Mouse (Mus musculus) monocyte, adult 5-6 weeks (primary cell): Measurements from ENCODE around the gene Elmod3. TPM values are rescaled to one million over a fixed set of nuclear protein-coding genes. Genes with fewer than 3 reads are reported as not detected.

Experiments
- ATAC-seq: fragments of 153-309, 156-312 bp; replicated peaks from 2 replicates; pipeline ENCODE4 v1.8.0; 2017; ENCODE audit warnings: mild to moderate bottlenecking; ENCODE audit not compliant: low TSS enrichment, insufficient number of reproducible peaks, severe bottlenecking, poor library complexity, low FRiP score
- total RNA-seq: library from RNA; stranded (forward); fragments of 200-1000, 200-491, 200-594 nt; gene quantifications from 3 replicates; pipeline ENCODE4 v1.2.3, GENCODE M21; 2017

Elmod3 gene
- total RNA-seq, 1 experiment from 2014 or later = 8.0 TPM

- ATAC-seq = no peak
These were observed 14.1 kb downstream of the Elmod3 start for GRCm38 (mm10) chr6:72584154-72584553.

GRCm38 (mm10) chr6:72583211-72583839 is 14.9 kb downstream of the Elmod3 start:
- ATAC-seq = no peak

GRCm38 (mm10) chr6:72581625-72582382 is 16.4 kb downstream of the Elmod3 start:
- ATAC-seq = no peak

- no peak for ATAC-seq
These were observed 22.2 kb downstream of the Elmod3 start for GRCm38 (mm10) chr6:72576041-72576440.

GRCm38 (mm10) chr6:72571826-72572225 is 26.4 kb downstream of the Elmod3 start:
- ATAC-seq = no peak

- ATAC-seq = no peak
These were observed 27.4 kb downstream of the Elmod3 start for GRCm38 (mm10) chr6:72570644-72571397.

- ATAC-seq = no peak
These were observed 29.5 kb downstream of the Elmod3 start for GRCm38 (mm10) chr6:72568736-72569135.

- ATAC-seq = no peak
These were observed 30.7 kb downstream of the Elmod3 start for GRCm38 (mm10) chr6:72567508-72567907.

- peak; percentile 83 for ATAC-seq
These were observed 32.2 kb downstream of the Elmod3 start for GRCm38 (mm10) chr6:72566044-72566443.

GRCm38 (mm10) chr6:72565506-72565905 is 32.7 kb downstream of the Elmod3 start:
- ATAC-seq = no peak

GRCm38 (mm10) chr6:72562894-72563293 is 35.3 kb downstream of the Elmod3 start:
- ATAC-seq = no peak

GRCm38 (mm10) chr6:72562486-72562885 is 35.7 kb downstream of the Elmod3 start:
- no peak for ATAC-seq

GRCm38 (mm10) chr6:72560801-72561200 is 37.4 kb downstream of the Elmod3 start:
- no peak for ATAC-seq

GRCm38 (mm10) chr6:72553079-72553412 is 45.2 kb downstream of the Elmod3 start:
- ATAC-seq = no peak

- ATAC-seq = peak; percentile 67
These were observed 45.8 kb downstream of the Elmod3 start for GRCm38 (mm10) chr6:72552171-72553078.

GRCm38 (mm10) chr6:72550503-72551100 is 47.6 kb downstream of the Elmod3 start:
- peak; percentile 34; the same call in 1 of the 2 replicates for ATAC-seq

- no peak for ATAC-seq
These were observed 48.2 kb downstream of the Elmod3 start for GRCm38 (mm10) chr6:72550025-72550424.

- ATAC-seq = peak; percentile 21; the same call in 1 of the 2 replicates
These were observed 49.1 kb downstream of the Elmod3 start for GRCm38 (mm10) chr6:72549041-72549580.
